Mouse (Mus musculus) liver, embryonic 12.5 days (tissue): Measurements from ENCODE around the gene Ifitm10. TPM values are rescaled to one million over a fixed set of nuclear protein-coding genes. Genes with fewer than 3 reads are reported as not detected.
"Not testable (repeated sequence)": the region's sequence is repeated elsewhere in the genome, so short reads cannot be mapped to it uniquely, and the experiment has no call there.

Source experiments
- ATAC-seq: fragments of 200-750 bp; cut with Nextera tagmentation; 2 replicates; pipeline ENCODE4 v1.8.0; 2017; ENCODE audit warnings: moderate number of reproducible peaks, mild to moderate bottlenecking, moderate library complexity
- H3K27ac ChIP-seq: fragments of 300-500 bp; sonication (generic); 2 replicates; pipeline ENCODE4 v1.5.1; 2016; ENCODE audit warnings: mild to moderate bottlenecking
- H3K27me3 ChIP-seq: fragments of 300-500 bp; sonication (generic); replicated peaks from 2 replicates; pipeline ENCODE4 v1.6.1; 2016; ENCODE audit warnings: mild to moderate bottlenecking, moderate library complexity
- H3K36me3 ChIP-seq: fragments of 300-500 bp; sonication (generic); 2 replicates; pipeline ENCODE4 v1.6.1; 2016; ENCODE audit warnings: mild to moderate bottlenecking, moderate library complexity
- H3K4me1 ChIP-seq: fragments of 300-500 bp; sonication (generic); 2 replicates; pipeline ENCODE4 v1.6.1; 2016
- H3K4me2 ChIP-seq: fragments of 300-500 bp; sonication (generic); 2 replicates; pipeline ENCODE4 v1.6.1; 2016; ENCODE audit warnings: mild to moderate bottlenecking, moderate library complexity
- H3K4me3 ChIP-seq: fragments of 300-500 bp; sonication (generic); 2 replicates; pipeline ENCODE4 v1.5.1; 2016; ENCODE audit warnings: mild to moderate bottlenecking, moderate library complexity
- H3K9ac ChIP-seq: fragments of 300-500 bp; sonication (generic); 2 replicates; pipeline ENCODE4 v1.6.1; 2016; ENCODE audit warnings: mild to moderate bottlenecking, moderate library complexity
- H3K9me3 ChIP-seq: fragments of 300-500 bp; sonication (generic); replicated peaks from 2 replicates; pipeline ENCODE4 v1.6.1; 2016; ENCODE audit warnings: mild to moderate bottlenecking, moderate library complexity
- WGBS: fragments of 180-500 bp; shearing (Covaris S2); methylation state at CpG from one replicate; pipeline ENCODE4 v1.1.7; 2016; ENCODE audit not compliant: insufficient replicate concordance; 5-methylcytosine and 5-hydroxymethylcytosine counted together
- polyA plus RNA-seq: library from polyadenylated mRNA; unstranded; fragments of >200 nt; fragmentation: Nextera tagmentation; extraction: Ambion mirVana; gene quantifications from 2 replicates; pipeline ENCODE4 v1.2.1, GENCODE M21; 2016

Ifitm10 gene
- polyA plus RNA-seq, 1 experiment from 2014 or later: 2.5 TPM

- 59% methylated on average over 5 of the region's 5 CpGs for WGBS
- no peaks in the 10 kb centered on the region for H3K9me3 ChIP-seq
These were observed 58.8 kb downstream of the Ifitm10 start for GRCm38 (mm10) chr7:142314600-142315285.

GRCm38 (mm10) chr7:142303929-142304328, 69.6 kb downstream of the Ifitm10 start:
- H3K9me3 ChIP-seq, ATAC-seq, H3K4me1 ChIP-seq: not testable (repeated sequence)

More at GRCm38 (mm10) chr7:142314600-142315285, 58.8 kb downstream of the Ifitm10 start:
- Histone ChIP-seq H3K4me3 (no peak overlapping the region), H3K4me1 (peaks cover 18% of the 10 kb centered on the region), H3K9ac (no peak overlapping the region), H3K27me3 (peaks cover 25% of the 10 kb centered on the region), H3K4me2 (no peak overlapping the region), H3K36me3 (no peaks in the 10 kb centered on the region), H3K27ac (no peak overlapping the region)
- ATAC-seq: no peak

GRCm38 (mm10) chr7:142303249-142303648, 70.3 kb downstream of the Ifitm10 start, which contains the start of gene Krtap5-4:
Gene Krtap5-4 (plus strand): TSS chr7:142303549.
- 17% methylated on average over 3 of the region's 3 CpGs for WGBS
- no peak for ATAC-seq
- Histone ChIP-seq H3K9me3 (no peaks in the 10 kb centered on the region), H3K9ac (no peak within 1 kb of the TSS), H3K27me3 (peaks cover 45% of the 10 kb centered on the region; the same call in 1 of the 2 replicates), H3K4me3 (no peak within 1 kb of the TSS), H3K4me2 (no peak within 1 kb of the TSS), H3K27ac (no peak within 1 kb of the TSS), H3K36me3 (no peaks in the 10 kb centered on the region), H3K4me1 (no peaks in the 10 kb centered on the region)

More at GRCm38 (mm10) chr7:142303929-142304328, 69.6 kb downstream of the Ifitm10 start:
- H3K27me3 ChIP-seq: peaks cover 42% of the 10 kb centered on the region; the same call in 1 of the 2 replicates
- not testable (repeated sequence) for H3K4me2 ChIP-seq, H3K9ac ChIP-seq, H3K36me3 ChIP-seq, H3K27ac ChIP-seq, H3K4me3 ChIP-seq
- 85% methylated on average over 1 of the region's 1 CpGs for WGBS

GRCm38 (mm10) chr7:142297018-142297417, 76.5 kb downstream of the Ifitm10 start, which contains the start of gene Krtap5-1:
Gene Krtap5-1 (minus strand): TSS chr7:142297118.
- H3K27ac ChIP-seq, H3K9me3 ChIP-seq, H3K4me2 ChIP-seq, H3K4me1 ChIP-seq, H3K36me3 ChIP-seq, ATAC-seq, H3K9ac ChIP-seq, H3K4me3 ChIP-seq: not testable (repeated sequence)
- H3K27me3 ChIP-seq: peaks cover 20% of the 10 kb centered on the region; the same call in 1 of the 2 replicates

GRCm38 (mm10) chr7:142296108-142296507, 77.4 kb downstream of the Ifitm10 start:
- ATAC-seq, H3K9ac ChIP-seq, H3K27ac ChIP-seq, H3K4me3 ChIP-seq, H3K9me3 ChIP-seq, H3K4me2 ChIP-seq, H3K4me1 ChIP-seq, H3K36me3 ChIP-seq: not testable (repeated sequence)
- 14% methylated on average over 4 of the region's 4 CpGs for WGBS
- H3K27me3 ChIP-seq: peaks cover 19% of the 10 kb centered on the region; the same call in 1 of the 2 replicates

- H3K27ac ChIP-seq: no peak overlapping the region
- H3K9me3 ChIP-seq: no peaks in the 10 kb centered on the region
- H3K4me1 ChIP-seq: no peaks in the 10 kb centered on the region
These were observed 78.1 kb downstream of the Ifitm10 start for GRCm38 (mm10) chr7:142295418-142295817.

GRCm38 (mm10) chr7:142293851-142294250, 79.7 kb downstream of the Ifitm10 start:
- not testable (repeated sequence) for ATAC-seq, H3K4me1 ChIP-seq, H3K9me3 ChIP-seq, H3K36me3 ChIP-seq, H3K9ac ChIP-seq, H3K4me2 ChIP-seq, H3K27me3 ChIP-seq, H3K27ac ChIP-seq, H3K4me3 ChIP-seq
- 0% methylated on average over 2 of the region's 2 CpGs for WGBS

More at GRCm38 (mm10) chr7:142295418-142295817, 78.1 kb downstream of the Ifitm10 start:
- Histone ChIP-seq H3K4me3 (no peak overlapping the region), H3K27me3 (peaks cover 12% of the 10 kb centered on the region; the same call in 1 of the 2 replicates), H3K4me2 (no peak overlapping the region), H3K9ac (no peak overlapping the region), H3K36me3 (no peaks in the 10 kb centered on the region)
- no peak for ATAC-seq

- not testable (repeated sequence) for H3K4me3 ChIP-seq, H3K9me3 ChIP-seq, H3K4me2 ChIP-seq, H3K36me3 ChIP-seq, ATAC-seq, H3K27ac ChIP-seq, H3K9ac ChIP-seq
- Histone ChIP-seq H3K4me1 (peaks cover 12% of the 10 kb centered on the region), H3K27me3 (peaks cover 52% of the 10 kb centered on the region)
- WGBS: 47% methylated on average over 9 of the region's 9 CpGs
These were observed 87.5 kb downstream of the Ifitm10 start for GRCm38 (mm10) chr7:142285910-142286612.

- Histone ChIP-seq H3K4me3 (peak overlapping the region; percentile 61; the same call in 1 of the 2 replicates), H3K27me3 (peaks cover 53% of the 10 kb centered on the region), H3K4me1 (peaks cover 12% of the 10 kb centered on the region), H3K9me3 (no peaks in the 10 kb centered on the region), H3K4me2 (peak overlapping the region; percentile 85), H3K36me3 (no peaks in the 10 kb centered on the region), H3K9ac (peak overlapping the region; percentile 61; the same call in 1 of the 2 replicates), H3K27ac (no peak overlapping the region)
- WGBS: 24% methylated on average over 23 of the region's 23 CpGs
- ATAC-seq: 0 out of 2 replicates have a peak, but pooled peaks have one; percentile 35
These were observed 88.3 kb downstream of the Ifitm10 start for GRCm38 (mm10) chr7:142285130-142285835.

GRCm38 (mm10) chr7:142284615-142285080, 88.9 kb downstream of the Ifitm10 start:
- Histone ChIP-seq H3K4me2 (peak overlapping the region; percentile 85), H3K36me3 (no peaks in the 10 kb centered on the region), H3K27me3 (peaks cover 60% of the 10 kb centered on the region), H3K4me1 (peaks cover 12% of the 10 kb centered on the region), H3K27ac (peak overlapping the region; percentile 55), H3K4me3 (peak overlapping the region; percentile 61), H3K9me3 (no peaks in the 10 kb centered on the region), H3K9ac (peak overlapping the region; percentile 61)
- WGBS: under 1% methylated on average over 19 of the region's 19 CpGs
- ATAC-seq: no peak

GRCm38 (mm10) chr7:142284023-142284591, 89.4 kb downstream of the Ifitm10 start:
- peak overlapping the region; percentile 55 for H3K27ac ChIP-seq
- H3K9ac ChIP-seq: peak overlapping the region; percentile 61
- under 1% methylated on average over 38 of the region's 38 CpGs for WGBS
- H3K27me3 ChIP-seq: peaks cover 63% of the 10 kb centered on the region
- H3K4me3 ChIP-seq: peak overlapping the region; percentile 61
- H3K4me1 ChIP-seq: peaks cover 12% of the 10 kb centered on the region
- H3K36me3 ChIP-seq: no peaks in the 10 kb centered on the region
- H3K9me3 ChIP-seq: no peaks in the 10 kb centered on the region
- peak overlapping the region; percentile 85 for H3K4me2 ChIP-seq
- ATAC-seq: no peak
